Mouse (Mus musculus): ENCODE measurements around the gene Kcnq5.

Kcnq5 gene

DNA sequence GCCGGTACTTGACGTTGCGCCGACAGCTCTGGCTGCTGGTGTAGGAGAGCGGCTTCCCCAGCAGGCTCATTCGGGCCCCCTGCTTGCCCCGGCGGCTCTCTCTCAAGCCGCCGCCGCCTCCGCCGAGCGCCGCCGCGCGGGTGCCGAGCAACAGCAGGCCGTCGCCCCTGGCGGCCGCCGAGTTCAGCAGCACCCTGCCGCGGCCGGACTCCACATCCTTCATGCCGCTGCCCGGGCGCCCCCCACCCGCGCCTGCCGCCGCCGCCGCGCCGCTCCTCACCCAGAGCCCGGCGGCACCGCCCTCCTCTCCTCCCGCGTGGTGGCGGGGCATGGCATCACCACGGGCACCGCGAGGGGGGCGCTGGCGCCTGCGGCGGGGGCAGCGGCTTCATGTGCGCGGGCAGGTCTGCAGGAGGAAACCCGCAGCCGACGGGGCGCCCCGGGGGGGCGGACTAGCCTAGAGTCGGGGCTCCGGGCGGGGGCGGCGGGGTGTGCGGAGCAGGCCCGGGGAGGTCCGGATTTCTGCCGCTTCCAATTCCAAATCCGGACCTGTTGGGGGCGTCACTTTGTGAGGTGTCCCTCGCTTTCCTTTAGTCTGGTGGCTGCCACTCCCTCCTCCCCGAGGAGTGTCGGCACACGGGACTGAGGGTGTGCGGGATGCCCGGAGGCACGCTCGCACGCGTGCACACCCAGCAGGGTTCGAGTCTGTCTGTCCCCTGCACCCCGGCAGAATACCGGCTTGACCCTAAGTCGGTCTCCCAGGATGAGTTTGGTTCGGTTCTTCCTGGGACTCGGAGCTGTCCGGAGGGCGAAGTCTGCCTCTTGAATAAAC lies at the start of gene Kcnq5:
TSS of gene Kcnq5 (minus strand) at position 692 of the 832 bp plus-strand sequence.
- DNase-seq: peak; percentile 92

DNA sequence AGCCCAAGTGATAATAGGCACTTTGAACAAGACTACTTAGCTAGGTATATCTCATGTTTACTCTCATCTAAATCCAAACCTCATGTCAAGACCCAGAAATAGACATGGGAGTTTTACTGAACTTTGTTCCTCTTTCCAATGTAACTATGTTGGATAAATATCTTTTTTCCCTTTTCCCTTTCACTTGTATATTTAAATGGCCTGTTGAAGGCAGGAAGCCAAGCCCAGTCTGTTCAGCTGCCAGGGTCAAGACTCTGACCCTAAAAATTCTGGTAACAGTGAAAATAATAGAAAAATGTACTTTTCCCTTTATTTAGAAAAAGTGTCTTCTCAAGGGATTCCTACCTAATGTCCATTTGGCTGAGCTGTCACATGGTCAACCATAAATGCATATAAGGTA lies 18.0 kb upstream of the Kcnq5 start:
- no peak for DNase-seq

DNA sequence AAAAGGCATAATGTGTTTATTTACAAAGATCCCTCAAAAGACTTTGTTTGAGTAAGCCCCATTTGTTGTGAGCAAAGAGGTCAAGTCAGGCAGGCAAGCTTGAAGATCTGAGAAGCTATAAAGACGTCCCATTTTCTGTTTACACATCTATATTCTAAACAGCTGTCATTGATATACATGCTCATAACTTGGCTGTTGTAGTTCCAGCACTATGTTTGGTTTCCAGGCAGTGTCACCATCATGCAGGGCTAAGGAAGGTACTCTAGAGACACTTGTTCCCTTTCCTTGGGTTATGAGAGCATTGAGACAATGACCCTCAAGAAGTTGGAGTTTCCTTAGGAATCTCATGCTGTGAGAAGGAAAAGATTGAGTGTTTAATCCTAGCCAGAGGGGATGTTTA lies 17.6 kb upstream of the Kcnq5 start:
- no peak for DNase-seq

DNA sequence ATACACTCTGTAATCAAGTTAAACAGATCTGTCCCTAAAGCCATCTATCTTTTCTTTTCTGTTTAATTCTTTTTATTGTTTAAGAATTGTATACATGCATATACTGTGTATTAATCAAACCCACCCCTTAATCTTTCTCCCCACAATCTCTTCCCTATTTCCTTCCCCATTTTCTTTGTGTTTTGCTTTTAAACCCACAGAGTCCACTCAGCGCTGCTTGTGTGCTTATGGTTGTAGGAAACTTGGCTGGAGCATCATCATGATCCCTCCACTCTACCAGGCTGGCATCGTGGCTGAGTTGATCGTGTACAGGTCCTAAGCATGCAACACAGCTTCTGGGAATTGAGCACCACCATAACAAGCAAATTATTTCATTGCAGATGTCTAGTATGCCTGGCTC lies 12.3 kb upstream of the Kcnq5 start:
- DNase-seq: no peak

DNA sequence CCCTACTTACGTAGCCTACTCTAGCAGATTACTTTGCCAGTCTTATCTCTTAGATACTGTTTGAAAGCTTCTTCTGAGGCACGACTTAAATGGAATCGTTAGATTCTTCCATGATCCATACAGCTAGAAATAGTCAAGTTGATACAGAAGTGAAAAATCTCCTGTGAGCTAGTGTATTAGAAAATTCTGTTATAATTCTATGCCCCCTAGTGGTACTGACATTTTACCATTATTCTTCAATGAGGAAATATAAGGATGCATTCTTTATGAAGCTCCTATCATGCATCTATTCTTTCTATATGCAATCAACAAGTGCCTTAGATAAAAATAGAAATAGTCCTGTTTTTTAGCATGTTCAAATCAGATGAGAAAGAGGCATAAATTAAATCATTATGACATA lies 5.4 kb upstream of the Kcnq5 start:
- no peak for DNase-seq

DNA sequence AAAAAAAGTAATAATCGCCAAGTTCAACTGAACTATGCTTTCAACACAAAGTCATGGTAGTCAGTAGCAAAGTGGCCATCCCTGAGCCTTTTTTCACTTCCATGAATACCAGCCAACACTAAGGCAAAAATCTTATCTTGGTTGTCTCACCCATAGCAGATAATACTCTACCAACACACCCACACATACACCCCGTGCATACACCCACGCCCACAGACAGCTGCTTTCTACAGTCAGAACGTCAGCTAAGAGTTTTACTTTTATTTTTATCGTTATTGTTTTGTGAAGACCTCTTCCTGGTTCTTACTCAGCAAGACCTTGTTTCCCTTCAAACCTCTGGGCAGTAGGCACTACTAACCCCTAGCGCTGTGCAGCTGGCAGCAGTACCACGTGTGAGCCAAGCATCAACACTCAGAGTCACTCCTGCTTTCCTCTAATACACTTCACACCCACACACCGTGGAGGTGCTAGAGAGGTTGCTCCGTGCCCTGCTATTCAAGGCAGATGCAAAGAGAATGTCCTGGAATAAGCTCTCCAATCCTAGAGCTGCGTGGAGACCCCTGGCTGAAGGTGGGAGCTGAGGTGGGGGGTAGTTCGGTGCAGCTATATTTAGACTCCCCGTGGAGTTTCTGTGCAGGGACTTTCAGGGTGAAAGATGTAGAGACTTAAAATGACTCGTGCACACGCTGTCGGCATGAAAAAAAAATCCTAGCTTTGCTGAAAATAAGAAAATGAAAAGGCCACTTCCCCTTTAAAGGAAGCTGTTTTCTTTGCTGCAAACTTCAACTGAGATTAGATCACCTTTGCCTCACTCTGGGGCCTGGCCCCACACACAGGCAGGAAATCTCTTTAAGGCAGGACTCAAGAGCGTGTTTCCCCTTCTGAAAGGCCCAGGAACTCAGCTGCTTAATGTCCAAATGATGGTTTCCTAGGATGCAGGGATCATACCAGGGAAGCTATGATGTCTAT lies 1.4 kb upstream of the Kcnq5 start:
- no peak for DNase-seq

DNA sequence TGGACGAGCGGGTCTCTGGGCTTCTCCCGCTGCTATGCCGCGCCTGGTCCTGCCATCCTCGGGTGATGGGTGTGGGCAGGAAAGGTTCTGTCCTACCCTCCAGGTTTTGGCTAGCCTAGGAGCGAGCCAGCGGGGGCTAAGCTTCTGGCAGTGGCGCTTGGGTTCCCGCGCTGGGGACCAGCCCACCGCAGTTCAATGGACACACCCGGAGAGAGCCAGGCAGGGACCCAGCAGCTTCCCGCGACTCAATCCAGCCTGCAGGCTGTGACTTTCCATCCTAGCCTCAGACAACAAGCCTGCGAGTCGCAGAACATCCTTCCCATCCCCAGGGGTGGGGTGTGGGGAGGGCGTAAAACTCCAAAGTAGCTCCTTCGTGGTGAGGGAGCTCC lies 335 bp upstream of the Kcnq5 start:
- peak; percentile 93 for DNase-seq

DNA sequence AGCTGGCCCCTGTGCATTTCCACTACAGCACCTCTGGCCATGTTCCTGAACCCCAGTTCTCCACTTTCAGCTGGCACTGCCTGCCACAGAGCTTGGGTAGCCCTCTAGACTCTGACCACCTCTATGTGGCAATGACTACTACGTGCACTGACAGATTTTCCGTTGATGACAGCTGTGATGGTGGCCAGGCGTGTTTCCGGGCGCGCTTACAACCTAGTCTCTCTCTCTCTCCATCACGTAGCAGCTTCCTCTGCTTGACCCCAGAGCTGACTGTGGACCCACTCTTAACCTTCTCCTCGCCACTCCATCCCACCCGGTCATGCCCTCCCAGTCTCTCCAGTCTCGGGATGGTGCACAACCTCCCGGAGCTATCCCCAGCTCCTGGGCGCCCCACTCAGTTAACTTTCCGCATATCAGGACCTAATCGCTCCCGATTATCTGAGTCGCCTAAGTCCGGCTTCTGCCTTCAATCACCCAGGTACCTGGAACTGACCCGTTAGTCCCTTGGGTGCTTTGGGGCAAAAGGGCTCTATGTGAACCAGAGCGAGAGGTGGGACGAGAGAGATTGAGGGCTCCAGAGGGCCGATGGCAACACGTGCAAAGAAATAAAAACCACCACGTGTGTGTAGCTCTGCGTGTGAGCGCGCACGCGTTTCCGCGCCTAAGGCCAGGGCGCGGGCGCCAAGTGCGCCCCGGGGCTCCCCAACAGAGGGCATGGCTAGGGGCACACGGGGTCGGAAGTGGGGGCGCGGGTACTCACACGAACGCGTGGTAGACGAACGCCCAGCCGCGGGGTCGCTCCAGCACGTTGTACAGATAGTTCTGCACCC lies 1.1 kb downstream of the Kcnq5 start:
- peak; percentile 88 for DNase-seq

DNA sequence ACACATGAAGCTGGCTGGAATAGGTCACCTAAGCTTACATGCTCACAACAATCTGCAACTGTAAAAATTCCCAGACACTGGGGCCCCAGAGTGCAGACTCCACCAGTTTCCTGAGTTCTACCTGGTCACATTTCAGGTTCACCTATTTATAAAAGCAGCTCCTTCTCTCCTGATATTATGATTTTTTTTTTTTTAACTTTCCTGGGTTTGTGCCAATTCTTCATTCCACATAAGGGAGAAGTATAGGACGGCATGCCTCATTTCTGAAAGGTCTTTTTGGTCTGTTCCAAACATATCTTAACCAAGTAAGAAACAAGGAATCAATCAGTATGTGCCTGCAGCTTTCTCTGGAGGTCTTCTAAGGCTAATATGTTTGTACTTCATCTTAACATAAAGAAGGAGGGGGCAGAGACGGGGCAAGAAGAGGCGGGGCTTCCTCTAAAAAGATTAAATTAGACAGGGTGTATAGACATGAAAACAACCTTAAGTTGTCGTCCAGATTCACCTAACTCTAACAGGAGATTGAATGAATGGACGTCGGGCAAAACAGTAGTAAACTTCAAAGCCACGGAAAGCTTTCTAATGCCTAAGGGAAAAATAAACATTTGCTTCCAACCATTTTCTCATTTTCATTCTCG lies 2.0 kb downstream of the Kcnq5 start:
- DNase-seq: no peak

DNA sequence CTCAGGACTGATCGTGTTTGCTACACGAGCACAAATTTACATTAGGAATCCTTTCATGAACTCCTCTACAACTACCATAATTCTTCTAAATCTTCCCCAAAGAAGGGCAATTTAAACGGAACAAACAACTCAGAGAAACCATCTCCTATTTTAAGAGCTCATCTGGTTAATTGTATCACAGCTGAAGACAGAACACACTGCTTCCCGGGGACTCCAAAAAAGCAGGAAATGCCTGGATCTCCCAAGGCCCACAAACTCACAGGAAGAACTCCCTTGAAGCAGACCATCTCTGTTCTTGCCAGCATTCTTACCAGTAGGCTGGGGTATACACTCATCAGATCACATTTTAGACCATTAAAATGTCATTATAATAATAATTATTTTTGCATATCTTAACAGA lies 3.7 kb downstream of the Kcnq5 start:
- no peak for DNase-seq

DNA sequence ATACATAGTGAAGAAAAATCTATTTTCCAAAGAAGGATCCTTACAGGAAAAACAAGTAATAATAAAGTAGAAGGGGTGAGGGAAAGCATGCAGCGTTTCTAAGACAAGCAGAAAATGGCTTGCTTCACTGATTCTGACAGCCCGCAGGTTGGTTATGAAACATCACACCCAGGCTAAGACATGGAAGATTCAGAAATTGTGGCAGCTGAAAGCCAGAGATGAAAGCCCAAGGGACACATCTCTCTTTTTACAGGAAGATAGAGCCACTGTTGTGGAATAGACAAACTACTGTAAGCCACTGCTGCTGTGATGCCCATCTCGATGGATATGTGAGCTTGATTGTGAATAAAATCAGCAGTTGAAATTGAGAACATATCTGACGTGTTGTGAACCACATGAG lies 20.9 kb downstream of the Kcnq5 start:
- no peak for DNase-seq

DNA sequence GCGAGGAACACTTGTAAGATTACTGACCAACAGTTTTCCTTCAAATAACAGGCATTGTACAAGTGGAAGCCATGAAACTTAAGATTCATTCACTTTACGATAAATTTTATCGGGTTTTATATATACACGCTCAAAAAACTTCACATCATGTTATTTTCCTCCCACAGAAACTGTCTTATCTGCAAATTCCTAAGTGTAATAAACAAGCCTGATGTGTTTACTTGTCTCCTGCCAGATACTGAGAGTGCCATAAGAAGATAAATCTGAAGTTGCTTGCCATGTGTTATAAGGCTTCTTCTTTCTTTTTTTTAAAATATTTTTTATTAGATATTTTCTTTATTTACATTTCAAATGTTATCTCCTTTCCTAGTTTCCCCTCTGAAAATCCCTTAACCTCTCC lies 34.6 kb downstream of the Kcnq5 start:
- DNase-seq: no peak

DNA sequence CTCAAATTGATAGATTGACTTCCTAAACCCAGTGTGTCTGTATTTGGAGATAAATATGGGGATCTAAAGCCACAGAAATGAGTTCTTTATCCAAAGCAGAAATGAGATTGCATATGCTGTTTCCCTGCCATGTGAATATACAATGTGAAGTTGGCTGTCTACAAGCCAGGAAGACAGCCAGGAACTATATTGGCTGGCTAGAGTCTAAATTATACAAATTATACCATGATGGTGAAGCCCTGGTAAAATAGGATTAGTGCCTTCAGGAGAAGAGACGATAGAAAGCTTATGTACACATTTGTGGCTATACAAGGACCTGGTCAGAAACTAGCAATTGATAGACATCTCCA lies 38.5 kb downstream of the Kcnq5 start:
- DNase-seq: no peak

DNA sequence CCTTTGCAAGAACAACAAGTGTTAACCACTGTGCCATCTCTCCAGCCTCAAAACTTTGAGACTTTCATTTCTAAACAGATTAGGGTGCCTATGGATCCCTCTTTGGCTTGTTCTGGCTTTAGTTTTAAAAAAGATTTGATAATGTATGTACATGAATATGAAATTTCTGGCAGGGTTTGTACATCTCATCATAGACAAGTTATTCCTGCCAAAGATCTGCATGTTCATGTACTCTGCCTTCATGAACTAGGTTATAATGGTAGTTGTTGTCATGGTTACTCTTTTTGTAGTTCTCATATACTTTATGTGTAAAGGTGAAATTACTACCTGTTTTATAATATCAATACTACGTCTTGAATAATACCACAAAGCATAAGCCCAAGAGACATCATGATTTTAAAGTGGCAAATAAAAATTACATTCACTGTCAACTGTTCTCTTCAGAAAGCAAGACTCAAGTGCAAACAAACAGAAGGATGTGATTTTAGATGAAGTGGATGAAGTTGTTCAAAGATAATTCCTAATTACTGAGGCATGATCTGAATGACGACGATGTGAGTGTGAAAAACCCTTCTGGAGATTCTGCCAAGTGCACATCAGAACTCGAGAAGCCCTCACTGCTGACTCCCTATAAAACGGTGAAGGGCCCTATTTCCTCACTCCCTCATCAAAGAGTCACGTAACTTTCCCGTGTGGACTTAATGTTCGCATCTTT lies 39.0 kb downstream of the Kcnq5 start:
- no peak for DNase-seq

DNA sequence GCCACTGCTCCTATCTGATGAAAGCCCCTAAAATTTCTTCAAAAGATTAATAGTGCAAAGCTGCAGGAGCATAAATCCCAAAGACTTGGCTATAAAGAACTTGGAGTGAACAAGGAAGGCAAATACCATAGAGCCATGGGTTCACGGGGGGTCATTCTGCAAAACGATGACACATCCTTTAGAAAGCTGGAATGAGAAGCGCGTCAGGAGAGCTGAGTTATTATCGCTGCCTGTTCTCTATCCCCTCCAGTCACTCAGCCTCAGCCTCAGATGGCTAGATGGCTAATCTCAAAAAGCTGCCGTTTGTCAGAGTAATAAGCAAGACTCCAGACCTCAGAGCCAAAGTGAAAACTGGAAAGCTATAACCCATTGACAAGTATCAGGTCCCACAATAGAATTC lies 42.5 kb downstream of the Kcnq5 start:
- DNase-seq: no peak

DNA sequence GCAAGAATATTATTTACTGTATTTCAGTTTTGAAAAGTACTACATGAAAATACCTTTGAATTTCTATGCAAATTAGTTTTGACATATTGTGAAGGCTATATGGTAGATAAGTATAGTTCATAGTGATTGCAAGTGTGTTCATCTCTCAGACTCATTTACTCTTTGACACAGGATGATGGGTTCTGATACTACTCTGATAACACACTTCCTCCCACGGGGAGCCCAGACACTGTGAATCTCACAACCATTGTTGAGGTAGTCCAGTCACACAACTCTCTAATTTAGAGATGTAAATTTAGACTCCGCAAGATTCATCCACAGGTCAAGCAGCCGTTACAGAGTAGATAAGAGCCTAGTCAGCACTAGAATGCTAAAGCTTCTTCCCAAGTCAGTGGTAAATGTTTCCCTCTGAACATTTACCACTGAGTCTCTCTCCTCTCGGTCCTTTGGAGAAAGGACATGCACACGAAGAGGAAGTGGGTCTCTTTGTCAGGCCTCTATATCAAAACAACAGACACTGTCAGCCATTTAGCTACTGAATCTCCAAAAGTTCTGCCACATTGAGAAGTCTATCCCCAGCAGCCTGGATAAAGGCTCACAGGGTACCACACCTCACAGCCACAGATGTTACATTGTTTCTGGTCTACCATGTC lies 65.5 kb downstream of the Kcnq5 start:
- no peak for DNase-seq

DNA sequence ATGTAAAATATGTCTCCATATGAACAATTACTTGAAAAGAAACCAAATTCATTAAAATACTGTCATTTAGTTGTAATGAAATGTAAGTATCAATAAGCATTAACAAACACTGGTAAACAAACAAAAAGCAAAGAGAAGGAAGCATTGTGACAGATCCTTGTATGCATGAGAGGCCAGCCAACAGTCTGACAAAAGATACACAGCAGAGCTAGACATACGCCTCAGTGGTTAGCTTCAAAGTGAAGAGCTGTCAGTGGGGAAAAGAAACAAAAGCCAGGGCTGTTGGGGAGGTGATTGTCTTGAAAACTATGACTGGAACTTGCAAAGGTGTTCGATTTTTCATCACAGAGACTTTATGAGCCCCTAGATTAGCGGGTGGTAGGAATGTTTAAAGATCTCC lies 78.0 kb downstream of the Kcnq5 start:
- no peak for DNase-seq

DNA sequence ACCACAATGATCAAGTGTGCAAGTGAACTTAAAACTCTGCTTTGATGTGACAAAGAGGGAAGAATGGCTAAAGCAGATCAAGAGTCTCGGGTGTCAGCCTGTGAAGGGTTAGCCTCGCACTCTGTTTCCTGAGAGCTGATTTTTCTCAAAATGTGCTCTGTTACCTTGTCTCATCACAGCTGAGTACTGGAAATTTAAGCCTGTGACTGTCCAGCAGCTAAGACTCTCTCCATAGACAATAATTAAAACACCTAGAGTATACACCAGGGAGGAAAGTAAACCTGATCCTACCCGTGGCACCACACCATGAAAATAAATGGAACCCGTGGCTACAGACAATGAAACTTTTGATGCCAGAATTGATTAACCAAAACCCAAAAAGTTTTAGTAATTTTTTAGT lies 90.9 kb downstream of the Kcnq5 start:
- no peak for DNase-seq

DNA sequence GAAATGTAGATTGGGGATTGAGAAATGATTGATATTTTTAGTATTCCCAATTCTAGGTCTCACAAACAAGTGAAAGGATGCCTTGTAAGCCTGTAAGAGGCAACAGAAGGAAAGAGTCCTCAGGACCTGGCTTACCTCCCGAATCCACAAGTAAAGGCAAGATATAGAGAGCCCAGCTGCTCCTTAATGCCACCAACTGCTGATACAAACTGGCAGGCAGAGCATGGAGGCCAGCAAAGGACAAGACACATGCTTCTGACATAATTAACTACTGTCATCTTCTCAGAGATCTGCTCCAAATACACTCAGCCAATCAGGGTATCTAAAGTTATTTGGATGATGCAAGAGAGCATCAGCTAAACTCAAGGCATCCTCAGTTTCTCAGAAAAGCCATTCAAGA lies 93.3 kb downstream of the Kcnq5 start:
- DNase-seq: no peak

DNA sequence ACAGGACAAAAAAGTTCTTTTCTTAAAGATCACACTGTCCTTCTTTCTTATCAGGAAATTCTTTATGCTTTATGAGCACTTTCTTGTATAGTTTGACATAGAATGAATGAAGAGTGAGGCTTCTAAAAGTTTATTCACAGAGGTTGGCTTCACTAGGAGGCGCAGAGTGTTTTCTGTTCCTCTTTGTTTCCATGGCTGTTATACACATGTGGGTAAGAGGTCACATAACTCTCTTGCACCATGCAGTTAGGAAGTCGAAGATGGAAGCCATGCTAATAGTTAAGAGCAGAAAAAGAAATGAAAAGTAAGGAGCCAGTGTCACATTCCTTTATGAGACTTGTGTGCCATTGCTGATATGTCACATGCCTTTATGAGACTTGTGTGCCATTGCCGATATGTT lies 105.3 kb downstream of the Kcnq5 start:
- no peak for DNase-seq

DNA sequence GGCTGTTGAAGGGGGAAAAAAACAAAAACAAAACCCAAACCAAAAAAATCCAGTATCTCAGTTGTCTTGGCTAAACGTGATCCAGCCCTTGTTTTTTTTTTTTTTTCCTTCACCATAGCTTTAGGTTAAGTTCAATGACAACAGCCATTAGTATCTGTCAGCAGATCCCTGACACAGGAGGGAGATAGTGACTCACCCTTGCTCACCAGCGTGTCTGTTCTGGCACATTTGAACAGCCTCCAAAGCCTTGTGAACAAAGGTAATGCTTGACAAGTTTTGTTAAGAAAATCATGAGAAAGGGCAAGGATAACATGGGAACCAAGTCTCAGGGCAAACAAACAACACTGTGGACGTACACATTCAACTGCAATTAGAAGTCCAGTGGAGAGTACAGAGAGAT lies 123.2 kb downstream of the Kcnq5 start:
- DNase-seq: no peak

DNA sequence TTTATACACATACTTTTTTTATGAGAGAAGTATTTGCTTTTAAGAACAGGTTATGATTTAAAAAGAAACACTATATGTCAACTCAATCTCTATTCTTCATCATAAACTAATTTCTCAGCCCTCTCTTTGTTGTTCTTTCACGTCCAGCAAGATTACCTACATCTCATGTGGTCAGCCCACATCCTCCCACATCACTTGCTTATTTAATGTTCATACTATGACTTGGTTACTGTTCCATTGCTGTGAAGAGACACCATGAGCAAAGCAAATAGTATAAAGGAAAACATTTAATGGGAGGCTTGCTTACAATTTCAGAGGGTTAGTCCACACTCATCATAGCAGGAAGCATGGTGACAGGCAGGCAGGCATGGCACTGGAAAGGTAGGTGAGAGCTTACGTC lies 124.4 kb downstream of the Kcnq5 start:
- DNase-seq: no peak

Data from heart, adult 11 months (tissue).